Mouse (Mus musculus) liver, embryonic 16.5 days (tissue): ENCODE measurements at regions not wholly inside any gene's neighbourhood (a gene's known extent, or its start where the extent isn't known, plus 50 kb on each side); places are given as distances from the start of the nearest gene placed in this dataset.
"Not testable (repeated sequence)": the region's sequence is repeated elsewhere in the genome, so short reads cannot be mapped to it uniquely, and the experiment has no call there.

ENCODE experiments used
- ATAC-seq: fragments of 200-750 bp; cut with Nextera tagmentation; 2 replicates; pipeline ENCODE4 v1.8.0; 2017; ENCODE audit warnings: low read depth, mild to moderate bottlenecking, moderate number of reproducible peaks, moderate library complexity
- H3K27ac ChIP-seq: fragments of 300-500 bp; sonication (generic); 2 replicates; pipeline ENCODE4 v1.5.1; 2014; ENCODE audit warnings: mild to moderate bottlenecking, low read length
- H3K27me3 ChIP-seq: fragments of 300-500 bp; sonication (generic); 2 replicates; pipeline ENCODE4 v1.6.1; 2014; ENCODE audit warnings: low read depth, low read length, mixed read lengths; ENCODE audit not compliant: control insufficient read depth, insufficient read depth
- H3K36me3 ChIP-seq: fragments of 300-500 bp; sonication (generic); 2 replicates; pipeline ENCODE4 v1.6.1; 2014; ENCODE audit warnings: mild to moderate bottlenecking; ENCODE audit not compliant: control insufficient read depth, insufficient read depth
- H3K4me1 ChIP-seq: fragments of 300-500 bp; sonication (generic); 2 replicates; pipeline ENCODE4 v1.6.1; 2014; ENCODE audit warnings: low read depth, low read length, mixed read lengths; ENCODE audit not compliant: control insufficient read depth
- H3K4me2 ChIP-seq: fragments of 300-500 bp; sonication (generic); 2 replicates; pipeline ENCODE4 v1.6.1; 2014; ENCODE audit warnings: low read depth, low read length, mixed read lengths
- H3K4me3 ChIP-seq: fragments of 300-500 bp; sonication (generic); 2 replicates; pipeline ENCODE4 v1.5.1; 2014; ENCODE audit warnings: low read depth, mild to moderate bottlenecking, low read length
- H3K9ac ChIP-seq: fragments of 300-500 bp; sonication (generic); 2 replicates; pipeline ENCODE4 v1.6.1; 2014; ENCODE audit warnings: low read depth, low read length
- H3K9me3 ChIP-seq: fragments of 300-500 bp; sonication (generic); replicated peaks from 2 replicates; pipeline ENCODE4 v1.6.1; 2016; ENCODE audit warnings: low read length; ENCODE audit not compliant: control insufficient read depth
- WGBS: fragments of 180-500 bp; shearing (Covaris S2); extraction: QIAGEN DNeasy Blood & Tissue Kit; methylation state at CpG from one replicate; pipeline ENCODE4 v1.1.7; 2014; ENCODE audit not compliant: insufficient replicate concordance; 5-methylcytosine and 5-hydroxymethylcytosine counted together

GRCm38 (mm10) chr14:71055480-71055879 lies 455.8 kb upstream of the Fam160b2 start:
- Histone ChIP-seq H3K4me3 (no peak overlapping the region), H3K27me3 (no peaks in the 10 kb centered on the region), H3K9me3 (no peaks in the 10 kb centered on the region), H3K27ac (no peak overlapping the region), H3K4me1 (no peaks in the 10 kb centered on the region), H3K4me2 (no peak overlapping the region), H3K9ac (no peak overlapping the region), H3K36me3 (no peaks in the 10 kb centered on the region)
- ATAC-seq = no peak
- 67% methylated on average over 2 of the region's 2 CpGs for WGBS

- Histone ChIP-seq H3K9ac (no peak overlapping the region), H3K9me3 (no peaks in the 10 kb centered on the region), H3K4me3 (no peak overlapping the region), H3K27ac (no peak overlapping the region), H3K4me2 (no peak overlapping the region), H3K27me3 (no peaks in the 10 kb centered on the region), H3K4me1 (no peaks in the 10 kb centered on the region), H3K36me3 (no peaks in the 10 kb centered on the region)
- ATAC-seq = no peak
- WGBS = 69% methylated on average over 9 of the region's 9 CpGs
Measured at GRCm38 (mm10) chr14:71053788-71054641, 454.4 kb upstream of the Fam160b2 start.

GRCm38 (mm10) chr14:71047096-71047495 lies 447.5 kb upstream of the Fam160b2 start:
- Histone ChIP-seq H3K9me3 (no peaks in the 10 kb centered on the region), H3K27ac (no peak overlapping the region), H3K9ac (no peak overlapping the region), H3K4me1 (no peaks in the 10 kb centered on the region), H3K27me3 (no peaks in the 10 kb centered on the region), H3K4me2 (no peak overlapping the region), H3K36me3 (no peaks in the 10 kb centered on the region), H3K4me3 (no peak overlapping the region)
- 47% methylated on average over 3 of the region's 3 CpGs for WGBS
- no peak for ATAC-seq

- not testable (repeated sequence) for H3K9ac ChIP-seq, H3K4me3 ChIP-seq, H3K9me3 ChIP-seq, H3K4me1 ChIP-seq, H3K27ac ChIP-seq, H3K4me2 ChIP-seq, H3K27me3 ChIP-seq, H3K36me3 ChIP-seq, ATAC-seq
- 14% methylated on average over 11 of the region's 13 CpGs for WGBS
Measured at GRCm38 (mm10) chr14:71043879-71044770, 444.5 kb upstream of the Fam160b2 start.

GRCm38 (mm10) chr14:71036620-71037019 lies 437.0 kb upstream of the Fam160b2 start:
- H3K4me3 ChIP-seq = no peak overlapping the region
- H3K4me2 ChIP-seq = no peak overlapping the region
- H3K9me3 ChIP-seq = no peaks in the 10 kb centered on the region
- WGBS = 54% methylated on average over 7 of the region's 7 CpGs
- no peak overlapping the region for H3K27ac ChIP-seq
- H3K36me3 ChIP-seq = no peaks in the 10 kb centered on the region
- no peaks in the 10 kb centered on the region for H3K4me1 ChIP-seq
- no peak for ATAC-seq
- H3K27me3 ChIP-seq = no peaks in the 10 kb centered on the region
- H3K9ac ChIP-seq = no peak overlapping the region

- Histone ChIP-seq H3K27me3 (no peaks in the 10 kb centered on the region), H3K27ac (no peak overlapping the region), H3K9me3 (no peaks in the 10 kb centered on the region), H3K4me2 (no peak overlapping the region), H3K4me3 (no peak overlapping the region), H3K36me3 (no peaks in the 10 kb centered on the region), H3K9ac (no peak overlapping the region), H3K4me1 (no peaks in the 10 kb centered on the region)
- WGBS = 61% methylated on average over 2 of the region's 2 CpGs
- no peak for ATAC-seq
Measured at GRCm38 (mm10) chr14:71033586-71033985, 434.0 kb upstream of the Fam160b2 start.

- whole genome bisulfite sequencing = 66% methylated on average over 9 of the region's 9 CpGs
- Histone ChIP-seq H3K9ac (no peak overlapping the region), H3K27me3 (no peaks in the 10 kb centered on the region), H3K9me3 (no peaks in the 10 kb centered on the region), H3K4me1 (no peaks in the 10 kb centered on the region), H3K27ac (no peak overlapping the region), H3K4me3 (no peak overlapping the region), H3K36me3 (no peaks in the 10 kb centered on the region), H3K4me2 (no peak overlapping the region)
- no peak for ATAC-seq
Measured at GRCm38 (mm10) chr14:71030164-71030880, 430.7 kb upstream of the Fam160b2 start.
